In genomic region chr11:49219271-49219670, GRCm38 (mm10) we compare ENCODE assay signal across 1 mouse cellular context.
TF ChIP-seq lines count a peak whose summit lies in the region.

No protein-coding gene starts in this region.

TF ChIP-seq in MEL, 35 proteins besides CTCF, POLR2A, EP300 and RAD21 (continued from another document):
- TF ChIP-seq JUND (IDR thresholded peaks at IDR 0.05; ENCODE audit: low read depth, low read length) = no peak
- TF ChIP-seq RCOR1 (IDR thresholded peaks at IDR 0.05; ENCODE audit: low read depth, low read length) = no peak
- no peak for TF ChIP-seq GATA1 (IDR thresholded peaks at IDR 0.05; ENCODE audit: low read depth, low read length)
- no peak for TF ChIP-seq MAFK (IDR thresholded peaks at IDR 0.05; ENCODE audit: borderline replicate concordance, low read depth, low read length)
- TF ChIP-seq ZC3H11A (IDR thresholded peaks at IDR 0.05; ENCODE audit: low read depth, low read length) = no peak
- no peak for TF ChIP-seq HCFC1 (IDR thresholded peaks at IDR 0.05; ENCODE audit: low read depth, low read length)
- no peak for TF ChIP-seq SMC3 (IDR thresholded peaks at IDR 0.05; ENCODE audit: low read depth, low read length)
- TF ChIP-seq NELFE (IDR thresholded peaks at IDR 0.05; ENCODE audit: low read depth, low read length) = no peak
- no peak for TF ChIP-seq TAL1 (IDR thresholded peaks at IDR 0.05; ENCODE audit: low read length)
- TF ChIP-seq ZMIZ1 (IDR thresholded peaks at IDR 0.05; ENCODE audit: low read depth, low read length) = no peak
- TF ChIP-seq MYC (IDR thresholded peaks at IDR 0.05; ENCODE audit: low read depth, low read length) = no peak
- TF ChIP-seq MXI1 (IDR thresholded peaks at IDR 0.05; ENCODE audit: low read depth, low read length) = no peak
